Mouse (Mus musculus): ENCODE measurements around the gene Pfkfb3. TPM values are rescaled to one million over a fixed set of nuclear protein-coding genes. Genes with fewer than 3 reads are reported as not detected.

The Pfkfb3 gene
- polyA plus RNA-seq, 1 experiment from 2014 or later: 41.1 TPM

GRCm38 (mm10) chr2:11496601-11497031 lies 57.3 kb downstream of the Pfkfb3 start:
- H3K36me3 ChIP-seq (ENCODE audit: control insufficient read depth, insufficient read depth): peaks cover 14% of the 10 kb centered on the region
- ATAC-seq: no peak

GRCm38 (mm10) chr2:11494841-11495255 lies 59.0 kb downstream of the Pfkfb3 start:
- H3K4me3 ChIP-seq (replicated peaks; ENCODE audit: low read length): no peak overlapping the region
- H3K27ac ChIP-seq (ENCODE audit: low read length): no peak overlapping the region
- H3K9ac ChIP-seq (replicated peaks; ENCODE audit: low read depth, low read length): no peak overlapping the region
- no peaks in the 10 kb centered on the region for H3K9me3 ChIP-seq (ENCODE audit: control insufficient read depth, low read length)
- peak; percentile 67 for ATAC-seq
- peaks cover 16% of the 10 kb centered on the region for H3K36me3 ChIP-seq (ENCODE audit: control insufficient read depth, insufficient read depth)
- 43% methylated on average over 7 of the region's 7 CpGs for WGBS
- peaks cover 39% of the 10 kb centered on the region for H3K4me1 ChIP-seq (replicated peaks; ENCODE audit: control insufficient read depth, insufficient read depth, low read length)
- no peak overlapping the region for H3K4me2 ChIP-seq (ENCODE audit: low read length)
- H3K27me3 ChIP-seq (replicated peaks; ENCODE audit: control insufficient read depth, insufficient read depth, low read length): no peaks in the 10 kb centered on the region

More at GRCm38 (mm10) chr2:11496601-11497031, 57.3 kb downstream of the Pfkfb3 start:
- Histone ChIP-seq H3K9me3 (ENCODE audit: control insufficient read depth, low read length) (no peaks in the 10 kb centered on the region), H3K4me3 (replicated peaks; ENCODE audit: low read length) (no peak overlapping the region), H3K4me1 (replicated peaks; ENCODE audit: control insufficient read depth, insufficient read depth, low read length) (peaks cover 46% of the 10 kb centered on the region), H3K9ac (replicated peaks; ENCODE audit: low read depth, low read length) (no peak overlapping the region), H3K27ac (ENCODE audit: low read length) (no peak overlapping the region), H3K27me3 (replicated peaks; ENCODE audit: control insufficient read depth, insufficient read depth, low read length) (no peaks in the 10 kb centered on the region), H3K4me2 (ENCODE audit: low read length) (no peak overlapping the region)
- WGBS: 95% methylated on average over 3 of the region's 3 CpGs

- Histone ChIP-seq H3K27ac (ENCODE audit: low read length) (no peak overlapping the region), H3K4me1 (replicated peaks; ENCODE audit: control insufficient read depth, insufficient read depth, low read length) (peaks cover 24% of the 10 kb centered on the region), H3K4me2 (ENCODE audit: low read length) (no peak overlapping the region), H3K4me3 (replicated peaks; ENCODE audit: low read length) (no peak overlapping the region), H3K9ac (replicated peaks; ENCODE audit: low read depth, low read length) (no peak overlapping the region), H3K36me3 (ENCODE audit: control insufficient read depth, insufficient read depth) (peaks cover 27% of the 10 kb centered on the region), H3K9me3 (ENCODE audit: control insufficient read depth, low read length) (no peaks in the 10 kb centered on the region), H3K27me3 (replicated peaks; ENCODE audit: control insufficient read depth, insufficient read depth, low read length) (no peaks in the 10 kb centered on the region)
- ATAC-seq: no peak
- WGBS: 95% methylated on average over 5 of the region's 5 CpGs
These were observed 61.0 kb downstream of the Pfkfb3 start for GRCm38 (mm10) chr2:11492855-11493254.

- no peak for ATAC-seq
- Histone ChIP-seq H3K9ac (replicated peaks; ENCODE audit: low read depth, low read length) (no peak overlapping the region), H3K27me3 (replicated peaks; ENCODE audit: control insufficient read depth, insufficient read depth, low read length) (no peaks in the 10 kb centered on the region), H3K9me3 (ENCODE audit: control insufficient read depth, low read length) (no peaks in the 10 kb centered on the region), H3K36me3 (ENCODE audit: control insufficient read depth, insufficient read depth) (peaks cover 27% of the 10 kb centered on the region), H3K4me1 (replicated peaks; ENCODE audit: control insufficient read depth, insufficient read depth, low read length) (peaks cover 12% of the 10 kb centered on the region), H3K4me2 (ENCODE audit: low read length) (no peak overlapping the region), H3K27ac (ENCODE audit: low read length) (no peak overlapping the region), H3K4me3 (replicated peaks; ENCODE audit: low read length) (no peak overlapping the region)
- 71% methylated on average over 3 of the region's 3 CpGs for WGBS
These were observed 62.4 kb downstream of the Pfkfb3 start for GRCm38 (mm10) chr2:11491471-11491870.

GRCm38 (mm10) chr2:11490554-11490953 lies 63.3 kb downstream of the Pfkfb3 start:
- Histone ChIP-seq H3K4me1 (replicated peaks; ENCODE audit: control insufficient read depth, insufficient read depth, low read length) (peaks cover 8% of the 10 kb centered on the region), H3K27me3 (replicated peaks; ENCODE audit: control insufficient read depth, insufficient read depth, low read length) (no peaks in the 10 kb centered on the region), H3K9ac (replicated peaks; ENCODE audit: low read depth, low read length) (no peak overlapping the region), H3K9me3 (ENCODE audit: control insufficient read depth, low read length) (no peaks in the 10 kb centered on the region), H3K36me3 (ENCODE audit: control insufficient read depth, insufficient read depth) (peaks cover 36% of the 10 kb centered on the region), H3K27ac (ENCODE audit: low read length) (no peak overlapping the region), H3K4me3 (replicated peaks; ENCODE audit: low read length) (no peak overlapping the region), H3K4me2 (ENCODE audit: low read length) (no peak overlapping the region)
- ATAC-seq: no peak
- WGBS: 94% methylated on average over 4 of the region's 4 CpGs

- no peak overlapping the region for H3K9ac ChIP-seq (replicated peaks; ENCODE audit: low read depth, low read length)
- H3K4me2 ChIP-seq (ENCODE audit: low read length): no peak overlapping the region
- no peak for ATAC-seq
- no peaks in the 10 kb centered on the region for H3K27me3 ChIP-seq (replicated peaks; ENCODE audit: control insufficient read depth, insufficient read depth, low read length)
- H3K36me3 ChIP-seq (ENCODE audit: control insufficient read depth, insufficient read depth): peaks cover 61% of the 10 kb centered on the region
- H3K27ac ChIP-seq (ENCODE audit: low read length): no peak overlapping the region
- no peaks in the 10 kb centered on the region for H3K4me1 ChIP-seq (replicated peaks; ENCODE audit: control insufficient read depth, insufficient read depth, low read length)
- H3K4me3 ChIP-seq (replicated peaks; ENCODE audit: low read length): no peak overlapping the region
- WGBS: 91% methylated on average over 4 of the region's 4 CpGs
- H3K9me3 ChIP-seq (ENCODE audit: control insufficient read depth, low read length): no peaks in the 10 kb centered on the region
These were observed 70.7 kb downstream of the Pfkfb3 start for GRCm38 (mm10) chr2:11483226-11483625.

GRCm38 (mm10) chr2:11482364-11482763 lies 71.5 kb downstream of the Pfkfb3 start:
- ATAC-seq: no peak
- Histone ChIP-seq H3K9ac (replicated peaks; ENCODE audit: low read depth, low read length) (no peak overlapping the region), H3K9me3 (ENCODE audit: control insufficient read depth, low read length) (no peaks in the 10 kb centered on the region), H3K36me3 (ENCODE audit: control insufficient read depth, insufficient read depth) (peaks cover 63% of the 10 kb centered on the region), H3K4me2 (ENCODE audit: low read length) (no peak overlapping the region), H3K27me3 (replicated peaks; ENCODE audit: control insufficient read depth, insufficient read depth, low read length) (no peaks in the 10 kb centered on the region), H3K4me1 (replicated peaks; ENCODE audit: control insufficient read depth, insufficient read depth, low read length) (no peaks in the 10 kb centered on the region), H3K4me3 (replicated peaks; ENCODE audit: low read length) (no peak overlapping the region), H3K27ac (ENCODE audit: low read length) (no peak overlapping the region)
- 89% methylated on average over 7 of the region's 7 CpGs for WGBS

- Histone ChIP-seq H3K4me1 (replicated peaks; ENCODE audit: control insufficient read depth, insufficient read depth, low read length) (no peaks in the 10 kb centered on the region), H3K4me3 (replicated peaks; ENCODE audit: low read length) (no peak overlapping the region), H3K9ac (replicated peaks; ENCODE audit: low read depth, low read length) (no peak overlapping the region), H3K27ac (ENCODE audit: low read length) (no peak overlapping the region), H3K4me2 (ENCODE audit: low read length) (no peak overlapping the region), H3K27me3 (replicated peaks; ENCODE audit: control insufficient read depth, insufficient read depth, low read length) (no peaks in the 10 kb centered on the region), H3K9me3 (ENCODE audit: control insufficient read depth, low read length) (no peaks in the 10 kb centered on the region), H3K36me3 (ENCODE audit: control insufficient read depth, insufficient read depth) (peaks cover 60% of the 10 kb centered on the region)
- WGBS: 87% methylated on average over 2 of the region's 2 CpGs
- ATAC-seq: no peak
These were observed 74.9 kb downstream of the Pfkfb3 start for GRCm38 (mm10) chr2:11478960-11479359.

- Histone ChIP-seq H3K36me3 (ENCODE audit: control insufficient read depth, insufficient read depth) (peaks cover 67% of the 10 kb centered on the region), H3K9ac (replicated peaks; ENCODE audit: low read depth, low read length) (no peak overlapping the region), H3K4me1 (replicated peaks; ENCODE audit: control insufficient read depth, insufficient read depth, low read length) (no peaks in the 10 kb centered on the region), H3K4me3 (replicated peaks; ENCODE audit: low read length) (no peak overlapping the region), H3K9me3 (ENCODE audit: control insufficient read depth, low read length) (no peaks in the 10 kb centered on the region), H3K27ac (ENCODE audit: low read length) (no peak overlapping the region), H3K4me2 (ENCODE audit: low read length) (no peak overlapping the region), H3K27me3 (replicated peaks; ENCODE audit: control insufficient read depth, insufficient read depth, low read length) (no peaks in the 10 kb centered on the region)
- ATAC-seq: no peak
- WGBS: 83% methylated on average over 7 of the region's 7 CpGs
These were observed 78.6 kb downstream of the Pfkfb3 start for GRCm38 (mm10) chr2:11475316-11475715.

GRCm38 (mm10) chr2:11464661-11465099 lies 89.2 kb downstream of the Pfkfb3 start:
- no peak overlapping the region for H3K4me2 ChIP-seq (ENCODE audit: low read length)
- no peak overlapping the region for H3K27ac ChIP-seq (ENCODE audit: low read length)
- no peak for ATAC-seq
- no peaks in the 10 kb centered on the region for H3K9me3 ChIP-seq (ENCODE audit: control insufficient read depth, low read length)
- no peaks in the 10 kb centered on the region for H3K27me3 ChIP-seq (replicated peaks; ENCODE audit: control insufficient read depth, insufficient read depth, low read length)
- no peak overlapping the region for H3K9ac ChIP-seq (replicated peaks; ENCODE audit: low read depth, low read length)
- no peak overlapping the region for H3K4me3 ChIP-seq (replicated peaks; ENCODE audit: low read length)
- H3K36me3 ChIP-seq (ENCODE audit: control insufficient read depth, insufficient read depth): no peaks in the 10 kb centered on the region
- 36% methylated on average over 3 of the region's 3 CpGs for WGBS
- no peaks in the 10 kb centered on the region for H3K4me1 ChIP-seq (replicated peaks; ENCODE audit: control insufficient read depth, insufficient read depth, low read length)

Data from forebrain, embryonic 16.5 days (tissue).